Mouse (Mus musculus): ENCODE data around the gene Tex35.

Tex35 gene

DNA sequence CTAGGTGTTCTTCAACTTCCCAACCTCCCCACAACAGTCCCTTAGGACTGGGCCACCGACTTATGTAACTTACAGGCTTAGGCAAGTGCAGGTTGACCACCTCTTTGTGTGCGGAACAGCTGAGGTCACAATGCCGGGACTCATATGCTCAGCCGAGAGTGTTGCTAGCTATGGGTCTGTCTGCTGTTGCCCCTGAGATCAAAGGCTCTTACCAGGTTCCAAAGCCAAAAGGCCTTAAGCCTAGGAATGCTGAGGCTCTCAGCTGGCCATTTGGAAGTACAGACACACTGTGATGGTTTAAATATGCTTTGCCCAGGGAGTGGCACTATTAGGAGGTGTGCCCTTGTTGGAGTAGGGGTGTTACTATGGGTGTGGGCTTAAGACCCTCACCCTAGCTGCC lies at the start of gene Tex35:
Gene Tex35 (minus strand): TSS at position 101 of the 400 bp plus-strand sequence.
- in situ Hi-C loops (cut with MboI, MseI): loop anchor here (5.0 kb wide), 1 partner anchor 179 kb away; no protein-coding TSS in a partner anchor

DNA sequence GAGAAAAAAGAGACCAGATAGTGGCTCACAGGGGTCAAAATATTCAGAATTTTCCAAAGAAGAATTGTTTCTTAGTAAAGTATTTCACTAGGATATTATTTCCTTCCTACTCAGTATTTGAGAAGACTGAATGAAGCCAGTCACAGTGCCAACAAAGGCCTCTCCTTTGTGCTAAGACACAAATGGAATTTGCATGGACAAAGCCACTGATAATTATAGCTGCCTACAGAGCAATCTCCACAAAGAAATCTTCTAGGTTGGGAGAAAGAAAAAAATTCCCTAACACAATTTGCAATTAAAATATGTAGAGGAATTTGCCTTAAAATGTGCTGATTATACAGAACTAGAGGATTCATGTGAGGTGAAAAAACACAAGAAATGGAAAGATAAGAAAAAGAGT lies 45.3 kb upstream of the Tex35 start:
- in situ Hi-C loops (cut with MboI, MseI): no loop called here

DNA sequence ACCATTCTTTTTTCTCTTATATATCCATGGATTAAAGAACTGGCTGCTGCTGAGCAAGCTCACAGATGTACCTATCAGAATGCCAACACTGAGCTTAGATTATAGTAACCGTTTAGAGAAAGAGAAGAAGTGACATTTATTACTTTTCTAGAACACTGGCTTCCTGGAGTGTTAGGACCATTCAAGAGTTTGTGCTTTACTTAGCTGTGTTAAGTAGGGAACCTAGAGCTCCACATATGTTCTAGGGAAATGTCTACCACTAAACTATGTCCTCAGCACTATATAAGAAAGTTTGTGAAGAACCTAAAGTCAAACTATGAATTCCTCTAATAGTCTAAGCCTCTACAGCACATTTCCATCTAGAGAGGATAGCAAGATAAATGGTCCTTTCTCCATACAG lies 41.6 kb upstream of the Tex35 start:
- in situ Hi-C loops (cut with MboI, MseI): no loop called here

DNA sequence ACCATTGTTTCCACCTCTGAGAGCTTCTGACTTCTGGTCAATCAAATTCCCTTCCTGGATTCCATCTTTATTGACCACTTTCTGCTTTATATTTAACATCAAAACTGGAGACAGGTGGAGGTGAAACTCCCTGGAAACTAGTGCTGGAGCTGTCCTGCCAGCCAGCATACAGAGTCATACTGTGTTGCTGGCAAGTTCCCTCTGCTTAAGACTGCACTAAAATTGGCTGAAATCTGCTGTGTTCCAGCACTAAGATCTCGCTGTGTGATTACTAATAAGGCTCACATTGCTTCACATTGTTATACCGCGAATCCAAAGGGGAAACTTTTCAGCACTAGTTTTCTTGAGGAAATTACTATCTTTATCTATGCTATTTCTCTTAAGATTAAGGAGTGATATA lies 36.1 kb upstream of the Tex35 start:
- in situ Hi-C loops (cut with MboI, MseI): loop anchor here (10.0 to 25.0 kb wide), 2 partner anchors 880 to 1818 kb away; no protein-coding TSS in a partner anchor

DNA sequence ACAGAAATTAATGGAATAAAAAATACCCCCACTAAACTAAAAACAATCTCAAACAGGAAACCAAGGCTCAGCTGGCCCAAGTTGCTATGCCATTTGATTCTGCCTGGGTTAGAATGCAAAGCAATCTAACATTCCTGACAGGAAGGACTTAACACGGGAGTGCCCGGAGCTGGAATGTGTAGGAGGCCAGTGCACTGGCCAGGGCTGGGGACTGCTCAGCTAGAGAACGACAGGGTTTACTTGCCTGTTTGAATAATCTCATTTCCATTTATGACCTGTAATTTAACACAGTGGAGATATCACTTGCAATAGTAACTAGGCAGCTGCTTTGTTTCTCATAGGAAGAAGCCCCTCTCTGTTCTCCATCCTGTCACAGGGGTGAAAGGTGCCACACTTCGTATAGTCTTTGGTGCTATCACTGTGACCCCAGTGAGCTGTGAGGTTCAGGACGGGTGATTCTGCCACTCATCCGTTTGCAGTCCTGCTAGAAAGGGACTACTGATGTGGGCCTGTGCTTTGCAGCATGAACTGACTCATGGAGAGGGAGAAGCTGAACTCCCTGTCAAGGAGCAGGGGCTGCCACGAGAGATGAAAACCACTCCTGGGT lies 34.9 kb upstream of the Tex35 start:
- in situ Hi-C loops (cut with MboI, MseI): loop anchor here (10.0 to 25.0 kb wide), 2 partner anchors 881 to 1819 kb away; no protein-coding TSS in a partner anchor

DNA sequence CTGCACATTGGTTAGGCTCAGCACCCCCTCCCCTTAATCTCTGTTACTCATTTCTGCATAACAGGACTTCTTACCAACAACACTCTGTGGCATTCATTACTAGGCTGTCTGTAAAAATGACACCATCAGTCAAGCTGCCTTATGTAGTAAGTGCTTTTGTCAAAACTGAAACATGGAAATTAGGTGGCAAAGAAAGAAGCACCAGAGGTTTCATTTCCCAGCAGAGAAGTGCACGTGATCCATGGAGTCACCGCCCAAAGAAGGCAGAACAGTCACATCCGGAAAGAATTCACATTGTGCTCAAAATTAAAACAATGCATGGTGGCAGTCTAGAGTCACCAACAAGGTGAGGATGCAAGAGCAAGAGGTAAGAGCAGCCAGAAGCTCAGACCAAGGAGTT lies 32.5 kb upstream of the Tex35 start:
- in situ Hi-C loops (cut with MboI, MseI): loop anchor here (10.0 to 25.0 kb wide), 2 partner anchors 884 to 1821 kb away; no protein-coding TSS in a partner anchor

DNA sequence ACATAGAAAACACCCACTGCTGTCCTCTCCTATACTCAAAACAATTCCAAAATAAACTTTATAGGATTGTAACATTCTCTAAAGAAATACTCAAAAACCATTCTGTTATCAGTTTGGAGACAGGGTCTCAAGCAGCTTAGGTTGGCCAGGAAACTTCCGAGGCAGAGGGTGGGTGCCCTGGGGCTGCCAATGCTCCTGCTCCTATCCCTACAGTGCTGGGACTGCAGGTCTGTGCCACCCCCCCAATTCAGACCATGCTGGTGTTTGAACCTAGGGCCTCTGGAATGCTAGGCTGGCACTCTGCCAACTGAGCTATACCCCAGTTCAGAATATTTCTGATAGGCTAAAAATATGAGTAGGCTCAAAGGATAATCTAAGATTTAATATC lies 29.4 kb upstream of the Tex35 start:
- in situ Hi-C loops (cut with MboI, MseI): loop anchor here (25.0 kb wide), 1 partner anchor 1824 kb away; no protein-coding TSS in a partner anchor

DNA sequence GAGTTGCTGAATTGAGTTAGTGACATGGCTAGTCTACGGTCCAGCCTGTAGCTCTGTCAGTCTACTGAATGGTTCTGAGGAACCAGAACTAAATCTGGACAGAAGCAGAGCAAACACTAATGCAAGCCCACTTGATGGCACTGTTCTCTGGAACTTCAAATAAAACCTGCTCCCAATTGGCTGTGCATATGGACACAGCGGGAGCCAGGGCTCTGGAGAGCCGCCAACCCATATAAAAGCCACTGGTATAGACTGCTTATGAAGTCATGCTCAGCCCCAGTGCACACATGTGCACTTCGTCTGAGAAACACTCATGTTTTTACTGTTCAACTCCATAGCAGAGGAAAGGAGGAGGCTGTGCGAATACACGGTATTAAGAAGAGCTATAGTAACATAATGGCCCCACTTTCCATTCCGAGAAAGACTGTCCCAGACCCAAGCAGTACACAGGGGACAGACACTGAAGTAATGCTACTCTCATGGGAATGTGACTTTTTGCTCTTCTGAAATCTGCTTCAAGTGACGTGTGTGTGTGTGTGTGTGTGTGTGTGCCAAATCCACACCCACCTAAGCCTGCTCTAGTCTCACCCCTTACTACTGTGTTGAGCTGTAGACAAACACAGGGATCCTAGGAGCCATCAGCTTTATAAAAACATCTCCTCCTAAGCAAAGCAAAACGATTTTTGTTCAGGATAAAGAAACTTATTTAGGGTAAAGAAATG lies 28.8 kb upstream of the Tex35 start:
- in situ Hi-C loops (cut with MboI, MseI): loop anchor here (25.0 kb wide), 1 partner anchor 1825 kb away; no protein-coding TSS in a partner anchor

DNA sequence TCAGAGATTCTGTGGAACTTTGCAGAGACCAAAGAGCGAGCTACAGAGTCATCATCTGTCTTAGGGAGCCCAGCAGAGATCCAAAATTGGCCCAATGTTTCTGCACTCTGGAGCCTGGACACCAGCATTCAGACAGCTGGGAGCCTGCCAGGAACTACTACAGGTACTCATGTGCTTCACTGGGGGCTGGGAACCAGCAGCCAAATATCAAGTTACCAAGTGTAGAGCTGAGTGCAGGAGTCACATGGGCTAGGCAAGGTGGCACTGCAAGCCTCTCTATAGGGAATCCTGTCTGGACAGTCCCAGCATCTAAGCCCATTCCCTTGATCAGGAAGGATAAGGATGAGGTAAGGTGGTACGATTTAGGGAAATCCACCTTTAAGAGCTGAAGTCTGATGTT lies 19.7 kb upstream of the Tex35 start:
- in situ Hi-C loops (cut with MboI, MseI): loop anchor here (25.0 kb wide), 1 partner anchor 1834 kb away; no protein-coding TSS in a partner anchor

DNA sequence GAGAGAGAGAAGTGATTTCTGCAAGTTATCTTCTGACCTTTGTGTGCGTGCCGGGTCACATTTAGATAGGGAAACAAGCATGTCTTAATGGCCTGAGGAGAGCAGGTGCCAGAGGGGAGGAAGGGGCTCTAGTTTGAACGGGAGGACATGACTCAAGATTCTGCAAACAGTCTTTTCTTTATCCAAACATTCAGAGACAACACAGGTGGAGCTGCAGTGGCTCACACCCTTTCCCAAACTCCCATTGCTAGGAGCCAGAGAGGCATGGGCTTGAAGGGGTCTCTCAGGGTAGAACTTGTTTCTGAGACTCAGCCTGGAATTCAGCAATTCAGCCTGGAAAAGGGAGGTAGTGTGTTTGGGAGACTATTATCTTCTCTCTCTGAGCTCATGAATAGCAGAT lies 15.4 kb upstream of the Tex35 start:
- in situ Hi-C loops (cut with MboI, MseI): no loop called here

DNA sequence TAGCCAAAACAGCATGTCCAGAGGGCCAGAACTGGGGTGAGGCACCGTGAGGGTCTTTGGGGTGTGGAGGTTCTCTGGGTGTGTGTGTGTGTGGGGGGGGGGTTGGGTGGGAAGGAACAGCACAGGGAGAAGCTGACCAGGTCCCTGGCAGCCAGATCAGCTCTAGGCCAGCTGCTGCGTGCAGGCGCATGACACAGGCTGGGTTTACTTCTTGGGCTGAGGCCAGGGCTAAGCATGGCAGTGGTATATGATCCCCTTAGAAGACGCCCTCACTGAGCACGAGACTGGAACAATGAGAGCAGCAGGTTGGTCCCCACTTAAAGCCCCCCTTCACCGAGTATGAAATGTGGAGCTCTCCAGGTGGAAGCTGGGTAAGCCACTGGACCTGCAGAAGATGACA lies 10.7 kb upstream of the Tex35 start:
- in situ Hi-C loops (cut with MboI, MseI): no loop called here

DNA sequence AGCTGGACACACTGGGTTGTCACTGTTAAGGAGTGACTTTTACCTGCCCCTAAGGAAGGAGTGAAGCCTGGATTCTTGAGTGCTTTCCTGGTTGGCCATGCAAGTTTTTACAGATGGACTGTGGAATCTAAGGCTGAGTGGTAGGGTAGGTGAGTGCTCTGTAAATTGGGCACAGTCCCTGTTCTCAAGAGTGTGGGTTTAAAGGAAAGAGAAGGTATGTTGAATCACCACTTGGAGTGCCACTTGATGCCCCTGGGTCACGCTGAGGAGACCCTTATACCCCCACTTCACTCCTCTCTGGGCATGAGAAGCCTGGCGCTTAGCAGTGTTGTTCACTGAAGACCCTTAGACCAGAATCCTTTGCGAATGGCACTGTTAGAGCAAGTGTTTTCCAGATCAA lies 9.0 kb upstream of the Tex35 start:
- in situ Hi-C loops (cut with MboI, MseI): no loop called here

DNA sequence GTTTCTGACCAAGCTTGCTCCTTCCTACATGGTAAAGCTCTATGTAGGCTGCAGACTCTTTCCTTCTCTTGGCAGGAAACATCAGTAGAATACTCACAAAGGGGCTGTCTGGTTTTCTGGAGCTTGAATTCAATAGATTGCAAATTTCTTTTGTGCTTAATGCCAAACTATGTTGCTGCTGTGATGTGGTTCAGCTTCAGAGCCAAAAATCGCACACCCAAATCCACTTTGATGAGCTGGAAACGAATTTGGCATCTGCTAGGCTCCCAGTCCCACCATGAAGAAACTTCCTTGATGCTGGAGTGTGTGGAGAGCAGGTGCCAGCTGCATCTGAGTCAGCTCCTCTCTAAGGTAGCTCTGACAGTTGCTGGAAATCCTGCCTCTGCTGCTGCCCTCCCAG lies 6.0 kb upstream of the Tex35 start:
- in situ Hi-C loops (cut with MboI, MseI): no loop called here

DNA sequence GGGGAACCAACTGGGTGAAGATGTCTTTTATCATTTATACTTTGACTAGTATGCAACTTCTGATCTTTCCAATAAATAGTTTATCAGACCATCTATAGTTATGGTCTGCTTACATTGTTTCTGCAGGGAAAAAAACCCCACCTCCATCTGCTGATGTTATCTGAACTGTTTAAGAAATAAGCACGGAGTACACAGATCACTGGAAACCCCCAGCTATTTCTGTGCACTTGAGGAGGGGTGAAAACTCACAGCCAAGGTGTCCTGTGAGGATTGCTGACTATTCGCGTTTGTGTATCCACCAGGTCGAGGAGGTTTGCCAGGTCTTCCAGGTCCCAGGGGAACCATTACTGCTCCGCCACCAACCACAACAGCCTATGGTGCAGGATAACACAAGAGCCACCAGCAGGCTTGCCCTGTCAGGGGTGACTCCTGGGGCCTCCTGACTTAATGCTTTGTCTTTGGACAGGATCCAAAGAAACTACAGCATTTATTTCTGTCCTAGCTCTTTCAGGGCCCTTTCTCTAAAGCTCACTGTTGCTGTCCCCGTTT lies 1.9 kb upstream of the Tex35 start:
- in situ Hi-C loops (cut with MboI, MseI): no loop called here

DNA sequence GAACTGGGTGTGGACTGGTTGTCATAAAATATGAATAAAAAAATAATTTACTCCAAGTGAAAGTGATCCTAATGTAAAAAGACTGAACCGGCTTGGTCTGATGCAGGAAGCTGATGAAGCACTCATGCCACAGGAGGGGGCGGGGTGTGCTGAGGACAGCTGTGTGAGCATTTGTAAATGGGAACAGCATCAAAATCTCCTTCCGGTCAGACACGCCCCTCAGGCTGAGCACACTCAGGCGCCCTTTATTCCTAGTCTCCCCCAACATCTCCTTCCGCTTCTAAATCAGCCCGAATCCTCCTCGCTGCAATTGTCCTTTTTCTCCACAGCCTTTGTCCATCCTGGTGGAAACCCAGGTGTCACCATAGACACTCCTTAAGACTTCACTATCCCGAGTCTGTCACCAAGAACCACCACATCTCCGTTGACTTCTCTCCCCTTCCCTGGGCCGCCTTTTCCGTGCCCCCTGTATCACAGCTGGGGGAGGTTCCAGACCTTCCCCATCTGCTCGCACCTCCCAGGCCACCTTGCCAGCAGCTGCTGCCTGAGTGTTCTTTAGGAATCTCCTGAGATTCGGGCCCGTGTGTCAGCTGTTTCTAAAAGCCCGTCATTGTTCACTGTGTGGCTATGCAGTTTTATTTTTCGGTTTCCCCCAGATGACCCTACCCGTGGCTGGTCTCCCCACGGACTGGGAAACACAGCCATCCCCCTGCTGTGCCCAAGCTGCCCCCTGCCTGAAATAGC lies 7.2 kb downstream of the Tex35 start:
- in situ Hi-C loops (cut with MboI, MseI): no loop called here

DNA sequence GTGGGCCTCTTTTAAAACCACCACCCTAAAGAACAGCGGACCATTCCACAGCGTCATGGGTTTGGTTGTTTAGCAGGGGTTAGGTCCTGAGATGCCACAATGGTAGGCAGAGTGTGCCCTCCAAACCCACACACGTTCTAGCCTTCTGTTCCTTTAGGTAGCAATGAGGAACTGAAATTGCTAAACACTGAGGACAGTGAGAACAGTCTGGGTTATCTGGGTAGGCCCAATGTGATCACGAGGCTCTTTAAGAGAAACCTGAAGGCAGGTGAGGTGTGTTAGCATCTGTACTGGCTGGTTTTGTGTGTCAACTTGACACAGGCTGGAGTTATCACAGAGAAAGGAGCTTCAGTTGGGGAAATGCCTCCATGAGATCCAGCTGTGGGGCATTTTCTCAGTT lies 12.9 kb downstream of the Tex35 start:
- in situ Hi-C loops (cut with MboI, MseI): no loop called here

DNA sequence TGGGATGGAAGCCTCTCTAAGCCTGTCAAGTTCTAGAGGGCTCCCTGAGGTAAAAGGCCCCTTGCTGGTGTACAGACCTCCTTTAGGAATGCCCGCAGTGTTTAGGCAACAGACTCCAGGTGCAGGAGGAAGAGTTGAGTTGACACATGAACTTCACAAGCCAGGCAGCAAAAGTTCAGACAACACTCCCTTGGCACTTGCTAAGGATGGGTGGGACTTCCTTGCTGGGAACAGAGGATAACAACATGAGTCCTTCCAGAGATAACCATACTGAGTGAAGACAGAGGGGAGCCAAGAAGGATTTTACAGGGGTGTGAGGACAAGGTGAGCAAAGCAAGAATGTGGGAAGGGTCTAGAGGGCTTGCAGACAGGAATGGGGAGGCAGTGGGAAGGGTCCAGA lies 15.9 kb downstream of the Tex35 start:
- in situ Hi-C loops (cut with MboI, MseI): no loop called here

DNA sequence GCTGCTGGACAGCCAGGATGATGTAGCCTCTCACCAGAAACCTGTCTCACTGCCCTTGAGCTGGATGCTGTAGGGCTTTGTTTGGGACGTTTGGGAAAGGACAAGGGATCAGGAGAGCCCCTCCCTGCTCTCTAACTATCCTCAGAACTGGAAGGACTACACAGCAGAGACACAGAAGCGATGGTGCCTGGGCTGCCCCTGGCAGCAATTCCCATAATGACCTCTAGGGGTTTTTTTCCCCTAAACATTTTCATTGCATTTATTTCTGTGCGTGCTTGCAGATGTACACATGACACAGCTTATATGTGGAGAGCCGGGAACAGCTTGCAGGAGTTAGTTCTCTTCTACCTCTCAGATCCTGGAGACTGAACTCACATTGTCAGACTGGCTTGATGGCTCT lies 16.3 kb downstream of the Tex35 start:
- in situ Hi-C loops (cut with MboI, MseI): no loop called here

DNA sequence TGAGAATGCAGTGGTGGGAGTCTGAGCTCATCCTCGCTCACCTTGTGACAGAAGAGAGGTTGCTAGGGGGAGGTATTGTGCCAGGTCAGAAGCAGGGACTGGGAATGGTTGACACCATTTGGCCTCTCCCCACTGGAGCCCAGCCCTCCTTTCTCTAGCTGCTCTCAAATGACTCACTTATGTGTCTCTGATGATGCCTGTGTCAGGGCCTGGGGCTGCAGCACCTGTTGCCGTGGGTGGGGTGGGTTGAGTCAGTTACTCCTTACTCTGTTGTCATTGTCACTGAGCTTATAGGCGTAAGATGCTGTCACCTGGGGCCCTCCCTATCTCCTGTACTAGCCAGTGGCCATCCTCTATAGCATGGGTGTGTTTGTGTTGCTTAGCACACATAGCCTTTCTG lies 17.6 kb downstream of the Tex35 start:
- in situ Hi-C loops (cut with MboI, MseI): no loop called here

DNA sequence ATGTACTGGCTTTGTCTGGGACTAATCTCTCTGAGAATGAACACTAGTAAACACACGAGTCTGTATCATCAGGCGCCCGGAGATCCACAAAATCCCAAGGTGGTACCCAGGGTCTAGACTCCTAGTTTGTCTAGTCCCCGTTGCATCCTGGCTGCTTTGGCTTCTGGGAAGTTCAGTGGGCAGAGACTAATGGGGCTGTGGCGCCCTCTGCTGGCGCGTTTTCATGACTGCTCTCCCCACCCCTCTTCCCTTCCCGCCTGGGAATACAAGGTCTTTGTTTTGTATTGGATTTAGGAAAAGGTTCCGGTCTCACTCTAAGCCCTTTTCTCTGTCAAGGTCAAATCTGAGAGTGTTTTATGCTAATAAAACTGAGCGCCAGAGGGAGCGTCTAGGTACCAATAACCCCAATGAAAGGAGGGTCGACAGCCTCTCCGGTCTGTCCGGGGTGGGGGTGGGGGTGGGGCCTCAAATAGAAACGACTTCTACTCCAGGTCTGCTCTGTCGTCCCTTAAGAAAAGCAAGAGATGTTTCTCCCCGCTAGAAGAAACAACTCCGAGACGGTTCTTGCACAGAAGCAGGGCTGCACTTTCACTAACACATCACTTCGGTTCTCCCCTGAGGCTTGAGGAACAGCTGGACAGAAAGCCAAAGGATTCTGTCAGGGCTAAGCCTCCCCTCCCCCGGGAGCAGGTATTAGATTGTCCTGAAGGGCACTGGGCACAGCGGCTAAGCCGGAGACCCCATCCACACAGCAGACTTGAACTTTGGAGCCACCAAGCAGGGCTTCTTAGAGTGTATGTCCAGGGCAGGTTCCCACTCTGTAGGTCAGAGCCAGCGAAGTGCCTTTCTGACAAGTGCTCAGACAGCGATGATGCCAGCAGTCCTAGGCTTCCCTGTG lies 22.1 kb downstream of the Tex35 start:
- in situ Hi-C loops (cut with MboI, MseI): no loop called here

DNA sequence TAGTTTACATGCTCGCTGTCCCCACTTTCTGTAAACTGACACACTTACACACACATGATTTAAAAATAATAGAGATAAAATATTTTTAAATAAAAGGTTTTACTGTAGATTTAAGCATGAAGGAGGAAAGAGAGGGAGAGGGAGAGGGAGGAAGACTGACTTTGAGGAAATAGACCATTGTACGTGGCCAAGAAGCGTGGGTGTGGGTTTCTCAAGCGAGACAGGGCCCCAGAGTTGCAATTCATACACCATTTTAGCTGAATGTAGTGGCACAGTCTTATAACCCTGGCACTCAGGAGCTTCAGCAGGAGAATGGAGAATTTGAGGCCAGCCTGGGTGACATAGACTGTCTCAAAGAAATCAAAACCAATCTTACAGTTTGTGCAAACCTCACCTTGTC lies 25.5 kb downstream of the Tex35 start:
- in situ Hi-C loops (cut with MboI, MseI): no loop called here
